Mouse (Mus musculus) heart, embryonic 13.5 days (tissue): ENCODE data around the gene Uba7. TPM values are rescaled to one million over a fixed set of nuclear protein-coding genes. Genes with fewer than 3 reads are reported as not detected.
"Not testable (repeated sequence)": the region's sequence is repeated elsewhere in the genome, so short reads cannot be mapped to it uniquely, and the experiment has no call there.

Source experiments
- ATAC-seq: fragments of 200-750 bp; cut with Nextera tagmentation; 2 replicates; pipeline ENCODE4 v1.8.0; 2017; ENCODE audit warnings: moderate TSS enrichment; ENCODE audit not compliant: insufficient number of reproducible peaks, low FRiP score, low TSS enrichment; ENCODE audit errors: extremely low read depth
- H3K27ac ChIP-seq: fragments of 300-500 bp; sonication (generic); replicated peaks from 2 replicates; pipeline ENCODE4 v1.5.1; 2015; ENCODE audit warnings: moderate library complexity, mild to moderate bottlenecking, inconsistent platforms
- H3K27me3 ChIP-seq: fragments of 300-500 bp; sonication (generic); replicated peaks from 2 replicates; pipeline ENCODE4 v1.6.1; 2015; ENCODE audit warnings: mild to moderate bottlenecking, inconsistent platforms
- H3K36me3 ChIP-seq: fragments of 300-500 bp; sonication (generic); 2 replicates; pipeline ENCODE4 v1.6.1; 2015; ENCODE audit warnings: mild to moderate bottlenecking, inconsistent platforms
- H3K4me1 ChIP-seq: fragments of 300-500 bp; sonication (generic); 2 replicates; pipeline ENCODE4 v1.6.1; 2015; ENCODE audit warnings: inconsistent platforms
- H3K4me2 ChIP-seq: fragments of 300-500 bp; sonication (generic); 2 replicates; pipeline ENCODE4 v1.6.1; 2015; ENCODE audit warnings: inconsistent platforms, mild to moderate bottlenecking, moderate library complexity
- H3K4me3 ChIP-seq: fragments of 300-500 bp; sonication (generic); 2 replicates; pipeline ENCODE4 v1.5.1; 2015; ENCODE audit warnings: moderate library complexity, mild to moderate bottlenecking, inconsistent platforms
- H3K9ac ChIP-seq: fragments of 300-500 bp; sonication (generic); 2 replicates; pipeline ENCODE4 v1.6.1; 2015; ENCODE audit warnings: inconsistent platforms, mild to moderate bottlenecking, moderate library complexity
- H3K9me3 ChIP-seq: fragments of 300-500 bp; sonication (generic); 2 replicates; pipeline ENCODE4 v1.6.1; 2016; ENCODE audit warnings: inconsistent platforms
- WGBS: fragments of 180-500 bp; shearing (Covaris S2); methylation state at CpG from one replicate; pipeline ENCODE4 v1.1.7; 2015; ENCODE audit warnings: mixed read lengths; 5-methylcytosine and 5-hydroxymethylcytosine counted together
- polyA plus RNA-seq: library from polyadenylated mRNA; unstranded; fragments of >200 nt; fragmentation: Nextera tagmentation; extraction: Ambion mirVana; gene quantifications from 2 replicates; pipeline ENCODE4 v1.2.1, GENCODE M21; 2015

The Uba7 gene
- polyA plus RNA-seq, 1 experiment from 2014 or later = 35.0 TPM

- Histone ChIP-seq H3K27me3 (no peaks in the 10 kb centered on the region), H3K9me3 (no peaks in the 10 kb centered on the region), H3K4me2 (no peak within 1 kb of the TSS), H3K27ac (peak within 1 kb of the TSS; percentile 40; the same call in 1 of the 2 replicates), H3K4me3 (no peak within 1 kb of the TSS), H3K9ac (no peak within 1 kb of the TSS), H3K36me3 (no peaks in the 10 kb centered on the region), H3K4me1 (peaks cover 14% of the 10 kb centered on the region)
- WGBS = 73% methylated on average over 5 of the region's 5 CpGs
- no peak for ATAC-seq
Observed at GRCm38 (mm10) chr9:107996049-107996448, 20.7 kb downstream of the Uba7 start, which contains the start of gene Gm20662. TSS of gene Gm20662 (plus strand) at chr9:107996349.

- WGBS = 1% methylated on average over 51 of the region's 51 CpGs
- H3K4me3 ChIP-seq = peak within 1 kb of the TSS; percentile 99
- H3K27ac ChIP-seq = peak within 1 kb of the TSS; percentile 97
- H3K27me3 ChIP-seq = no peaks in the 10 kb centered on the region
- H3K36me3 ChIP-seq = no peaks in the 10 kb centered on the region
- ATAC-seq = peak; percentile 97
- H3K9ac ChIP-seq = peak within 1 kb of the TSS; percentile 99
- peak within 1 kb of the TSS; percentile 92 for H3K4me2 ChIP-seq
- H3K4me1 ChIP-seq = peaks cover 31% of the 10 kb centered on the region
- no peaks in the 10 kb centered on the region for H3K9me3 ChIP-seq
Observed at GRCm38 (mm10) chr9:108001922-108002770, 26.8 kb downstream of the Uba7 start, which contains the start of gene Ip6k1. TSS of gene Ip6k1 (plus strand) at chr9:108002501.

GRCm38 (mm10) chr9:108002778-108003530 lies 27.6 kb downstream of the Uba7 start:
- Histone ChIP-seq H3K4me2 (peak overlapping the region; percentile 88), H3K4me1 (peaks cover 31% of the 10 kb centered on the region), H3K27ac (peak overlapping the region; percentile 97), H3K9ac (peak overlapping the region; percentile 99), H3K27me3 (no peaks in the 10 kb centered on the region), H3K36me3 (no peaks in the 10 kb centered on the region), H3K9me3 (no peaks in the 10 kb centered on the region), H3K4me3 (peak overlapping the region; percentile 99)
- ATAC-seq = no peak
- WGBS = under 1% methylated on average over 50 of the region's 50 CpGs

- Histone ChIP-seq H3K27me3 (no peaks in the 10 kb centered on the region), H3K4me3 (peak overlapping the region; percentile 99), H3K27ac (peak overlapping the region; percentile 97), H3K9ac (peak overlapping the region; percentile 99), H3K4me1 (peaks cover 37% of the 10 kb centered on the region), H3K9me3 (no peaks in the 10 kb centered on the region), H3K4me2 (peak overlapping the region; percentile 88), H3K36me3 (no peaks in the 10 kb centered on the region)
- no peak for ATAC-seq
- 24% methylated on average over 8 of the region's 8 CpGs for WGBS
Observed at GRCm38 (mm10) chr9:108003531-108003890, 28.2 kb downstream of the Uba7 start.

- ATAC-seq = no peak
- H3K9me3 ChIP-seq = no peaks in the 10 kb centered on the region
- WGBS = 78% methylated on average over 5 of the region's 5 CpGs
- H3K4me2 ChIP-seq = no peak overlapping the region
- no peak overlapping the region for H3K4me3 ChIP-seq
- H3K27ac ChIP-seq = no peak overlapping the region
- H3K4me1 ChIP-seq = peaks cover 36% of the 10 kb centered on the region
- H3K27me3 ChIP-seq = no peaks in the 10 kb centered on the region
- H3K36me3 ChIP-seq = peaks cover 12% of the 10 kb centered on the region
- no peak overlapping the region for H3K9ac ChIP-seq
Observed at GRCm38 (mm10) chr9:108008041-108008440, 32.7 kb downstream of the Uba7 start.

- no peak; the same call in 1 of the 2 replicates for ATAC-seq
- Histone ChIP-seq H3K4me2 (no peak overlapping the region), H3K36me3 (peaks cover 23% of the 10 kb centered on the region), H3K4me1 (peaks cover 19% of the 10 kb centered on the region), H3K9me3 (no peaks in the 10 kb centered on the region), H3K4me3 (no peak overlapping the region), H3K9ac (no peak overlapping the region), H3K27me3 (no peaks in the 10 kb centered on the region), H3K27ac (no peak overlapping the region)
Observed at GRCm38 (mm10) chr9:108010385-108010784, 35.1 kb downstream of the Uba7 start.

- H3K4me1 ChIP-seq, H3K9me3 ChIP-seq, H3K9ac ChIP-seq, H3K27me3 ChIP-seq, H3K4me2 ChIP-seq, H3K4me3 ChIP-seq, H3K27ac ChIP-seq, ATAC-seq: not testable (repeated sequence)
- H3K36me3 ChIP-seq = peaks cover 34% of the 10 kb centered on the region
- 92% methylated on average over 2 of the region's 2 CpGs for WGBS
Observed at GRCm38 (mm10) chr9:108013577-108013976, 38.3 kb downstream of the Uba7 start.

GRCm38 (mm10) chr9:108017127-108017526 lies 41.8 kb downstream of the Uba7 start:
- Histone ChIP-seq H3K27me3 (no peaks in the 10 kb centered on the region), H3K9me3 (no peaks in the 10 kb centered on the region), H3K36me3 (peaks cover 31% of the 10 kb centered on the region), H3K4me1 (peaks cover 28% of the 10 kb centered on the region), H3K4me3 (no peak overlapping the region), H3K27ac (no peak overlapping the region), H3K9ac (no peak overlapping the region), H3K4me2 (no peak overlapping the region)
- WGBS = 74% methylated on average over 3 of the region's 3 CpGs
- ATAC-seq = no peak

- Histone ChIP-seq H3K36me3 (peaks cover 29% of the 10 kb centered on the region), H3K4me1 (peaks cover 26% of the 10 kb centered on the region), H3K27ac (peak overlapping the region; percentile 71), H3K4me2 (peak overlapping the region; percentile 52), H3K4me3 (no peak overlapping the region), H3K27me3 (no peaks in the 10 kb centered on the region), H3K9me3 (no peaks in the 10 kb centered on the region), H3K9ac (no peak overlapping the region; the same call in 1 of the 2 replicates)
- ATAC-seq = no peak
- WGBS = 83% methylated on average over 1 of the region's 1 CpGs
Observed at GRCm38 (mm10) chr9:108020741-108021140, 45.4 kb downstream of the Uba7 start.

- peaks cover 5% of the 10 kb centered on the region; the same call in 1 of the 2 replicates for H3K9me3 ChIP-seq
- peaks cover 46% of the 10 kb centered on the region for H3K36me3 ChIP-seq
- H3K4me1 ChIP-seq = peaks cover 26% of the 10 kb centered on the region
- no peaks in the 10 kb centered on the region for H3K27me3 ChIP-seq
- no peak overlapping the region for H3K4me3 ChIP-seq
- WGBS = 89% methylated on average over 3 of the region's 3 CpGs
- ATAC-seq = no peak
- H3K4me2 ChIP-seq = no peak overlapping the region
- no peak overlapping the region for H3K27ac ChIP-seq
- H3K9ac ChIP-seq = no peak overlapping the region
Observed at GRCm38 (mm10) chr9:108023216-108023615, 47.9 kb downstream of the Uba7 start.

- peaks cover 58% of the 10 kb centered on the region for H3K36me3 ChIP-seq
- 88% methylated on average over 3 of the region's 3 CpGs for WGBS
- H3K9me3 ChIP-seq = peaks cover 5% of the 10 kb centered on the region; the same call in 1 of the 2 replicates
- H3K27ac ChIP-seq = no peak overlapping the region
- H3K4me1 ChIP-seq = peaks cover 7% of the 10 kb centered on the region
- H3K4me3 ChIP-seq = no peak overlapping the region
- no peak overlapping the region for H3K4me2 ChIP-seq
- H3K9ac ChIP-seq = no peak overlapping the region
- ATAC-seq = no peak
- no peaks in the 10 kb centered on the region for H3K27me3 ChIP-seq
Observed at GRCm38 (mm10) chr9:108026584-108026983, 51.3 kb downstream of the Uba7 start.
